Mouse (Mus musculus): ENCODE measurements at regions not wholly inside any gene's neighbourhood (a gene's known extent, or its start where the extent isn't known, plus 50 kb on each side); places are given as distances from the start of the nearest gene placed in this dataset.

DNA sequence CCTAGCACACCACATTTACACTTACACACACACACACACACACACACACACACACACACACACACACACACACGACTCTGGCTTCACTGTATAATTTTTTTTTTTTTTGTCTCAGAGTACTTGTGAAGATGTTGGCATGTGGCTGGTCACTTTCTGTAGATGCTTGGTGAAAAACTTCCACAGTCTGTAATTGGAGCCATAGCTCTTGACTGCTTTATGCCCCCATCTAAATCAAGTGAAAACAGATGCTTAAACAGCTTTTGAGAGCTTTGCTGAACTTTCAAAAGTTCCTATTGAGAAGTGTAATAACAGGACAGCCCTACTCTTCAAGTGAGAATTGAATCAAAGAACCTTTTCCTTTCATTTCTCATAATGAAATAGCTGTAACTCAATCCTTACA, 317.7 kb downstream of the Gm21750 start:
- no peak for DNase-seq (ENCODE audit: low spot score in 2 of 2)

DNA sequence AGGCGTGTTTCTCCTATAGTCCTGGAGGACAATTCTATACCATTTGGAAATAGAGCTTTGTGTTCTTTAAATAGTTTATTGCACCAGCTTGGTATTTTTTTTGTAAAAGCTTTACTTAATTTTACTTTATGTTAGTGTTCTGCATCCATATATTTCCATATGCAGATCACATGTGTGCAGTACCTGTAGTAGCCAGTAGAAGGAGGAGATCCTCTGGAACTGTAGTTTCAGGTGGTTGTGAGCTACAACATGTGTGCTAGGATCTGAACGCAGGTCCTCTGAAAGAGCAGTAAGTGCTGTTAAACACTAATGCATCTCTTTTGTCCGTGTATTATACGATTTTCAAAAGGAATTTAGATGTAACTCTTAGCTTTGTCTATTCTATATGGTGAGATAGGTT, 335.2 kb downstream of the Gm21750 start:
- DNase-seq (ENCODE audit: low spot score in 2 of 2): no peak

DNA sequence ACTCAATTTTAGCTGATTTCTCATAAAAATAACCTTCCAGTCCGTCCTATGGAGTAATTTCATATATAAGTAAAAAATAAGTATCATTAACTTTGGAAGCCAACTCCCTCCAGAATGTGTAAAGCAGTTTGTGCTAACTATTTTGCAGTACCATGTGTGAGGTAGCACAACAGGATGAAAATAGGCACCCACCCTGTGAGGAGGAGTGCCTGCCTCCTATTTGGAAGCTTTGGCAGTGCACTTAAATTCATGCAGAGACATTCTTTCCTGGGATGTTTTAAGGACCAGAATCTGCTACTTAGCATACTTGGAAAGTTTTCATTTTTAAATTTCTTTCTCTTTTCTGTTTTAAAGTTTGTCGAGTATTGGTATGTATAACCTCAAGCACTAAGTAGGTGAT, 336.8 kb downstream of the Gm21750 start:
- DNase-seq (ENCODE audit: low spot score in 2 of 2): peak in 1 of 2 experiments; percentile 39

DNA sequence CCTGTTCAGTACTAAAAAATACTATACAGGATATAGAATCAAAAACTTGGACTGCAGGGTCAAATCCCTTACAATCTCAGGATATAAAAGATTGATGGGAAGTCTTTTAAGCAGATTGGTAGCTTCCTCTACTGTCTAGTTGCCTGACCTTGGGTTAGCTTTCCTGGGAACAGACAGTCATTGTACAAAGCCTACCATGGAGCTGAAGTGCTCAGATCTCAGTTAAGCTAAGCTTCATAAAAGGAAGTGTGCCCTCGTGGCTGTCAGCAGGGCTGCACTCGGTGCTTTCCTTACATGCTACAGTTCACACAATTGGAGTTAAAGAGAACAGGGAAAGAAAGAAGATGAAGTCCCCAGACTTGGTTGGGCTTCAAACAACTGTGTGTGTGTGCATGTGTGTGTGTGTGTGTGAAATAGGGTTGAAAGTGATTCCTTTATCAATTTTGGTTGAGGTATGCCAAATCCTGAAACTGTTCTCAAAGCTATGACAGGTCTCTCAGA, 338.4 kb downstream of the Gm21750 start:
- no peak for DNase-seq (ENCODE audit: low spot score in 2 of 2)

DNA sequence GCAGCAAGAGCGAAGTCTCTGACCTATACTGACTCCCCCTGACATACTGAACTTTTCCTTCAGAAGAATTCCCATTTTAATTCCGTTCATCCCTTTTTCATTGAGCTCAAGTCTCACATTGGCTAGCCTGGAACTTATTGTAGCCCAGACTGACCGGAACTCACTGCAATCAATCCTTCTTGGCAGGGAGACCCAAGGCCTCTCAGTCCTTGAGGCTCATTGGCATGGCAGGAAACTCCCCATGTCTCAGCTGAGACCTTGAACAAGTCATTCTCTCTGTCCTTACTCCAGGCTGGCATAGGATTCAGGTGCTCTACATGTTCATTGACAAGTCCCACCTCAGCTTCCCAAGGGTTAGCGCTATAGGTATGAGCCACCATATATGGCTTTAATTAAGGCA, 345.9 kb downstream of the Gm21750 start:
- no peak for DNase-seq (ENCODE audit: low spot score in 2 of 2)

DNA sequence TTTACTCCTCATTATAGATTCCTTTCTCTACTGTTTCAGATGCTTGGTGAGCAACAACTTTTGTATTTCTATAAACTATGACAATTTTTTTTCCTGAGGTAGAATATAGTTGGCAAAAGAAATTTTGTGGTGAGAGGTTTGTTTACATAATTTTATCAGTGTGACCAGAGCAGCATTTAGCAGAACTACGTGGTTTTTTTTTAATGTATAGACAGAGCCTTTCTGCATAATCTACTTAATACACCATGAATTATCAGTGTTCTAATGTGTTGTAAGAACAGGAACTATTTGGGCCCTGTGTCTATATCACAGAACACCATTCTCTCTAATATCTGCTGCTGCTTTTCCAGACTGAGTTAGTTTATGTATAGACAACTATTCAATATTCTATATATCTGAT, 350.5 kb downstream of the Gm21750 start:
- no peak for DNase-seq (ENCODE audit: low spot score in 2 of 2)

DNA sequence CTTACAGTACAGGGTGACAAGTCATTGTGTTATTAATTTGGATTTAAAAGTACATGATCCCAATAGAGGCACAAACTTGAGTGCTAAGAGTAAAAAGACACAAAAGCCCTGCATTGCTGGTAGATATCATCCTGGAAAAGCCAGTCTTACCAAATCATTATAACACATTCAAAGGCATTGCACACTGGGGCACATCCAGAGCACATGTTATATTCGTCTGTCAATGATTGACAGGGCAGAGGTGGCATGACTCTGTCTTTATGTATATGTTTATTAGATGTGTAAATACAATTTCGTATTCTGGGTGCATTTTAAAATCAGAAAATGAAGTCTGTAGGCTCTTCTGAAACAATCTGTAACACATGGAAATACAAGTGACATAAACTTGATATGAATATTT, 358.4 kb downstream of the Gm21750 start:
- DNase-seq (ENCODE audit: low spot score in 2 of 2): no peak

DNA sequence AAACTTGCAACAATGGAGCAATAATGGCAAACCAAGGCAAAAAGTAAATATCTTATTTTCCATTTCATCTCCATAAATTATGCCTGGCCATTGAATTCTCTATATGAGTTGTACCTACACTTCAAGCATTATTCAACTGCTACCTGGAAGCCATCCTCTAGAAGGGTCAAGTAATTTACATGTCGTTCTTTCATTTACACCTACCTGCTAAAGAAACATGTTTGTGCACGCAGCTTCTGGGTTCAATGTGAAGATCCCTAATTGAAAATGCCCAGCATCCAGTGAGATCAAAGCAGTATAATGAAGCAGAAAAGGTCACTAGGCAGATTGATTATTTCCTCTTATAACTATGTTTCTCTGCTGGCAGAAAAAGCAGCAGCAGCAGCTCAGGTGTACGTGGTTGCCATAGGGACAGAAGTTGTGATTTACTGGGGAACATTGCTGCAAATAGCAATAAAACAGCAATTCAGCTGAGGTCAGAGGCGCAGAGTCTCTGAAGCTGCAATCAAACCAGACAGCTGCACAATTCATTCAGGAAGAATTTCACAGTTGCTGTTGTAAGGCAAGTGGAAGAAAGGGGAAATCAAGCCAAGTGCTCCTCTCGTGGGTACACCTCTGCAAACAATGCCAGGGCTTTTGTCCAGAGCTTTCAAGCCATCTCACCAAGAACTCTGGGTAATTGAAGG, 386.1 kb downstream of the Gm21750 start:
- DNase-seq (ENCODE audit: low spot score in 2 of 2): no peak

DNA sequence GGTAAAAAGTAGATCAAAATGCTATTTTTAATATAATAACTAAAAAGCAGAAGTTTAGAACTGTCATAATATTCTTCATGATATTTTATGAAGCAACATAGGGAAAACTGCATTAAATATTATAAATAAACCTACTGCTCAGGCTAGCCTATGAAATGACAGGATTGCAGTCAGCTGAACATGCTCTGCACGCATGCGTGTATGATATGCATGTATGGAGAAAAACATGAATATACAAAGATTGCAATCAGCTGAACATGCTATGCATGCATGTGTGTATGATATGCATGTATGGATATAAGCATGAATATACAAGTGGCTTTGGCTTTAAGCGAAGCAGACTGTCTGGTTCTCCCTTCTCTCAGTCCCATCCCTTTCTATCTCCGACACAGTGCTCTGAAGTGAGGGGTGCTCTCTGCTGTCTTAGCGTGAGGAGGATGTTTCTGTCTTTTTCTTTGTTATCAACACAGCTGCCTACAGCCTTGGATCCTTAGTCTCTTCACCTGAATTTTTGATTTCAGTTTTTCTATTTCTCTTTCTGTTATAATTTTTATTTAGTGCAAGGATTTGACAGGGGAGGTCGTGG, 386.8 kb downstream of the Gm21750 start:
- DNase-seq (ENCODE audit: low spot score in 2 of 2): no peak

DNA sequence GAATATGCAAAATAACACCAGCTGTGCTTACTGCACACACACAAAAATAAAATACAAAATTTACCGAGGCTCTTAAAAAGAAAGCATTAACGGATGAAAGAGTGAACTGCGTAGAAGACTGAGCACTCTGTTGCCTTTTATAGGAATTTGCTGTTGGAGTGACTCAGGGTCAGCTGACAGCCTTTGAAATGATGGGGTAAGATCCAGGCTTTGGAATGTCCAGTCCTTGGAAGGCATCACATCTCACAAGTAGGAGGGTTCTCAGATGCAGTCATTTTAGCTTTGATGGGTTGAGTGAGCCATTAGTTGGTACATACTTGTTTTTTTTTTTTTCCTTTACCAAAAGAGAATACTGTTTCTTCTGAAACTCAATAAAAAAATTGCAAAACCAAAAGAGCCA, 387.4 kb downstream of the Gm21750 start:
- DNase-seq (ENCODE audit: low spot score in 2 of 2): no peak

DNA sequence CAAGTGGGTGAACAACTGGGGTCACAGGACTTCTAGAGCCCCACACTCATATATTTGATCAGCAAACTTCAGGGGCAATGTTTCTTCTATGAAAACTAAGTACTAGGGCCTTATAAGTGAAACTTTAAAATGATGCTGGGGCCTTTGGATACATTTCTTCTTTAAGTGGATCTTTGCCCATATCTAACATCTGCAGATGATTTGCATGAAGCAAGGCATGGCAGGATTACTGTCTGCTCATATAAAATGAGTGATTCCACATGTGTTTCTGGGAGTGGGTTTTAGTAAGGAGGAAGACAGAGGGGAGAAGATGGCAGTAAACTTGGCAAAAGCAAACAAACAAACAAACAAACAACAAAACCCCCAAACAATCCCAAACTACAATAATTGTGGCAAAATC, 405.0 kb downstream of the Gm21750 start:
- DNase-seq (ENCODE audit: low spot score in 2 of 2): no peak

DNA sequence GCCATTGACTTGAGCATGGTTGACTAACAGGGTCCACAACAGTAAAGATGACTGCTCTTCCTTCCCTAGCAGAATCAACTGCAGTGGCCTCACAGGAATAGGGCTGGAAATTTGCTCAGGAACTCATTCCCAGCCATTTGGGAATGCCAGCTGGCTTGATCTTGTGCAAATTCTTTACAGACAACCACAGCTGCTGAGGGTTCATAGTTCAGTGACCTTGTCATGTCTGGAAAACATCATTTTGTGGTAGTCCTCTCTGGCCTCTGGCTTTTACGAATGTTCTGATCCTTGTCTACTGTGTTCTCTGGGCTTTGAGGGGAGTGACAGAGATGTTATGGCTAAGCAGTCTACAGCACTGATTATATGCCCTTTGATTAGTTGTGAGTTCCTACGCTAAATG, 432.0 kb downstream of the Gm21750 start:
- DNase-seq (ENCODE audit: low spot score in 2 of 2): no peak

DNA sequence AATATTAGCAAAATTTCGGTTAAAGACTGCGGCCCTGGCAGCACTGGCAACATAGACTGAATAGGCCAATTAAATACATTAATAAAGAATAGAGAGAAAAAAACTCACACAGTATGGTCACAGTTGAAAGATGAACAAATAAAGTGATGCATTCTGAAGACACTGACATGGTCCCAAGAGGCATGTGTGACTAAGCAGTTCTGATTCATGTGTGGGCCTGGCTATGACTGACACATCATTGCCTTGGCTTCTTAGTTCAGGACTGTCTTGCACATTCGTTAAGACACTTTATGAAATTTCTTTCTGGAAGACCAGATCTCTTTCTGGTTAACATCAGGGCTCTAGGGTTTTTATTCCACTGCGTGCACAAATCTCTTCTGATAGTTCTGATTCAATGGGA, 438.7 kb downstream of the Gm21750 start:
- no peak for DNase-seq (ENCODE audit: low spot score in 2 of 2)

DNA sequence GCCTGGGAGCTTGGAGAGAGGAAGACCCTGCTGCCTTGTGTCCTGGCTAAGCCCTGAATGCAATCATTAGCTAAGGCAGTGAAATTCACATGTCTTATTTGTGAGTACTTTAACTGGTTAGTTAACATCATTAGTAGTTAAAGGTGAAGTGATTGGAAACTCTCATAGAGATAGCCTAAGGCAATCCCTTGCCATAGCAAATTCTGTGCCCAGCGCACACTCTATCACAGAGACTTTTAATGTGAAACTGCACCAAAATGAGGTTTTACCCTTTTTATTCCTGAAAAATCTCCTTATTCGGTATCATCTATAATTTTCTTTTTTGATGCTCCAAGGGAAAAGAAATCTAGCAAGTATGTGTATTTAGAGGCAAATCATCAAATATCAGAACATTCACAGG, 451.6 kb downstream of the Gm21750 start:
- no peak for DNase-seq (ENCODE audit: low spot score in 2 of 2)

DNA sequence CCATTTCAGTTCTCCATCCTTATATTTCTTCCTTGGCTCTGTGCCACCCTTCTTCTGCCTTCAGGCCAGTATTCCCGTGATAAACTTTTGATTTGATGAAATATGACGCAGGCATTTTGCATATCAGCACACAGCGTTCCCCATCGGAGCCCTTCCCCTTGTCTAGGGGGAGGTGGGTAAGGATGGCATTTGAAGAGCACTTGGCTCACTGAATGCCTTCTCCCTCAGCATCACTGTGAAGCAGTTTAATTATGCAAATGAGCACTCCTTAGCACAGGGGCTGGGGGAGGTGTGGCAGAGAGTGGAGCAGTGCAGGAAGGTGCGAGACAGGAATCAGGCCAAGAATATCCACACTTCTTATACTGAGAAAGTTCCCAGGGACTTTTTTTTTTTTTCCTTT, 452.1 kb downstream of the Gm21750 start:
- DNase-seq (ENCODE audit: low spot score in 2 of 2): peak; percentile 67 to 77

DNA sequence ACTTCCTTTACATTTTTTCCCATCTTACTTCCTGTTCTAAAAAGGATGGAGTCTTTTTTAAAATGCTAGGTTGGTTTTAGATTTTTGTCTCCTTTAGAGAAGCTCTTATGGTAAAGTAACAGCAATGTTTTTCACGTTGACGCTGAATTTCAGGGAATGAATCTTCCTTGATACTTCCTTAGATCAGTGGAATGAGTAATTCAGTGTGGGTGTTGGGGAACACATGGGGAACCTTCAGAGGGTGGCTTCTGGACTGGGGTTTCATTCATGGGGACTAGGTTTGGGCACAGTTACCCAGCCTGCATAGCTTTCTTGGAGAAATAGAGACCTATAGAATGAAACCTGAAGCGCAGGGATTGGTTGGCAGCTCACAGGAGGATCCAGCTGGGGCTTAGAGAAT, 452.5 kb downstream of the Gm21750 start:
- DNase-seq (ENCODE audit: low spot score in 2 of 2): peak; percentile 21 to 22

DNA sequence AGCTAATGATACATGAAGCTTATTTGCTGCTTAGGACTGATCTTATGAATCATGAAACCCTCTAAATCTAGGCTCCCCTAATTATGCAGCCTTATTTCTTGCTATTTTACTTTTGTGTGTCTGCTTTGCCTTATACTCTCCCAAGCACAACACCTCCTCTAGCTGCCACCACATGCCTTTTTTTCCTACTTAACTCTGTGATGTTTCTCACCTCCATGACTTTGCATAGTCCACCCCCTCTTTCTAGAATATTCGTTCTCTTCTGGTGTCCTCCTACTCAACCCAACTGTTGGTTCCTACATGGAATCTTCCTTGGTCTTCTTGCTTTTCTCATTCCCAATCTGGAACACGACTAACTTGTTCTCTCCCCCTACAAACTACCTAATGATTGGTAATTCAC, 456.7 kb downstream of the Gm21750 start:
- DNase-seq (ENCODE audit: low spot score in 2 of 2): peak in 1 of 2 experiments; percentile 50

DNA sequence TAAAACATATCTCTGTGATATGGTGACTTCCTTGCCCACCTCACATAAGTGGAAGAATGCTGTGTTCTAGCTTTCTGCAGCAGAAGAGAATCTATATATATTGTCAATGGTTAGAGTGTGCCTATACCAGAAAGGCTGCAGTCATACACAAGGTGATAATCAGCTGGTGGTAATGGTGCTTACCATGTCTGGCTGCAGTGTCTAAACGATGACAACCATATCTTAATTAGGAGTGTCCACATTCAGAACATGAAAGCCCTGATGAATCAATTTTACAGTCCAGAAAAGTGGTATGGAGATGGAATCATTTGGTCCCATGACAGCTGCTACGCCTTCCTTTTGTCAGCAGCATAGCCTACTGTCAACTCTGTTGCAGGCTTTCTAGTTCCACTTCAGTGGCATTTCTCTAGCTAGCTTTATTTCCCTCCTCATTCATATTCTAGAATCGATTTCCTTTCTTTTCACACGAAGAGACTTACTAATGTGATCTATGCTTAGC, 484.2 kb downstream of the Gm21750 start:
- no peak for DNase-seq (ENCODE audit: low spot score in 2 of 2)

DNA sequence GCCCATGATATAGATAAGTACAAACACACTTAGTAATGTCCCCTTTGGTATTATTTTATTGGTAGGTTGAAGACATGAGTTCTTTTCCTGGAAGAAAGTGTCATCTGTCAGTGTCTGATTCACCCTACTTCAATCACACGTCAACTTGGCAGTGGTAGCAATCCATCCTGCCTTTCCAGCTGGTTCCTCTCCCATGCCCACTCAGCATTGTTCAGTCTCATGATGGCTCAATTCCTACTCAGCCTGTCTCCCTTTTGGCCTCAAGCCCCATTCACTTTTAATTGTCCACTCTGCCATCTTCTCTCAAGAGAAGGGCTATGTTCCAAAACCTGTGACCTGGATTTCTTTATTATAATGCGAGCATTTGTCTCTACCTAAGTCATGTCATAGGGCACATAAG, 474.4 kb upstream of the Htr2a start:
- no peak for DNase-seq (ENCODE audit: low spot score in 2 of 2)

DNA sequence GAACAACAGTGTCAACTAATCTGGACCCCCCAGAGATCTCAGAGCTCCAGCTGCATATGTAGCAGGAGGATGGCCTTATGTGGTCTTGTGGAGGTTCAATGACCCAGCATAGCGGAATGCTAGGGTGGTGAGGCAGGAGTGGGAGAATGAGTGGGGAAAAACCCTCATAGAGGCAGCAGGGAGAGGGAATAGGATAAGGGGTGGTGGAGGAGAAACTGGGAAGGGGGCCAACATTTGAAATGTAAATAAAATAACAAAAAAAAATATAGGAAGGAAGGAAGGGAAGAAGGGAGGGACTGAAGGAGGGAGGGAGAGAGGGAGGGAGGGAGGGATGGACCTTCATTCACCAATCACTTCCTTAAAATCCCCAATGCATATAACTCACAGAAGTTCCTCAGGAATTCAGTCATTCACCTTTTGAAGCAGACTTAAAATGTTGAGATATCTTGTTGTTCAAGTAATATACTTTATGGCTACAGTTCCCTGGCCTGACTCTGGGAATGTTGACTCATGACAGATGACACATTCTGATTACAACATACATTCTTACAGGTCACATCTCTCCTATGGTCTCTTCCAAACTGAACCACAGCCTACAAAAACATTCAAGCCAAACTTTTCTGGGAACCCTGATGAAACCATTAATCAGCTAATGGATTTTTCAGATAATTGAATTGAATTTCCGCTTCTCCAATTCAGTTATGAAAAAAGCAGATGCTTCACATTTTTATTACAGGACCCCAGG, 471.3 kb upstream of the Htr2a start:
- DNase-seq (ENCODE audit: low spot score in 2 of 2): no peak

DNA sequence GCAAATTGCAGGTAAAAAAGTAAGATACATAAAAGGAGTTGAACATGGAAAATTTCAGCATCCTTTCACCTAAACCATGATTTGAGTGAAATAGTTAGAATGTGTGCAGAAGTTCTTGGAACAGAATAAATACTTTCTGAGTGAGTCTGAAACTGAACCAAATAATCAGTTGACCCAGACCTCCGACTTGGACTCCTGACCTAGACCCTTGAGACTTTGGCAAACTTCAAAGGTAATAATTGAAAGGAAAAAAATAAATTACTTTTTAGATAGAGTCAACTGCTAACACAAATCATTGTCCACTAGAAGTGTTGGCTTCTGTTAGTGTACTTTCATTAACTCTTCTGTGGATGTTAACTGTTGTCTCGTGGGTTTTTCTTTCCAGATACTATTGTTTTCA, 460.6 kb upstream of the Htr2a start:
- DNase-seq (ENCODE audit: low spot score in 2 of 2): no peak

DNA sequence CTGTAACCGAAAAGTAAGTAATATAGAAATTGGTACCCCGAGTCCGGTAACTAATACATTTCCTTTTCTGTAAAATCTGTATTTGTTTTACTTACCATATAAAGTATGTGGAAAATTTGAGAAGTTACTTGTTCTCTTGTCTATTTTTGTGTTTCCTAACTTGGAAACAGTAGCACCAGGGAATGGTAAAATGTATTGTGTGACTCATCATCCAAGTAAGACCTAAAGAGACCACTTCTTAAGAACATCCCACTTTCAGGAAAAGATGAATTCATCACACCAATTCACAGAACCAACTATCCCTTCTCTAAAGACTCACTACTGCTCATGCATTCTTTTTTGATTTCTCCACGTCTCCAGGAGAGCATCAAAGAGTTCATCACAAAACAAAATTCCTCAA, 457.6 kb upstream of the Htr2a start:
- no peak for DNase-seq (ENCODE audit: low spot score in 2 of 2)

DNA sequence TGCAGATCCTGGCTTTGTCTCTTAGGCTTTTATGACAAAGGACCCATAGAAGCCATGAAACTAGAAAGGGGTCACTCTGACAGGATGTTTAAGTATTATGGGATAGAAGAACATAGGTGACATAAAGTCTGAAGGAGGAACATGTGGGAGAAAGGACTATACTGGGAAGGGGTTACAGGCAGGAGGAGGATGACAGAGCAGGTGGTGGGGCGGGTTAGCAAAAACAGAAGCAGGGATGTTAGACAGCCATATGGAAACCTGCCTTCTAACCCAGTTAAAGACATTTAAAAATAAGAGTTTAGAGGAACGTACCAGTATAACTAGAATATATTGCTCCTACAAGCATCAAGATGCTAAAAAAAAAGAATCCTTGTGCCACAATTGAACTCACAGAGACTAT, 438.9 kb upstream of the Htr2a start:
- DNase-seq (ENCODE audit: low spot score in 2 of 2): peak; percentile 11 to 49

Data from frontal cortex, postnatal 36 days (tissue).